Mouse (Mus musculus) megakaryocyte progenitor cell, adult 5-6 weeks (primary cell): ENCODE results near the gene Esr2. TPM values are rescaled to one million over a fixed set of nuclear protein-coding genes. Genes with fewer than 3 reads are reported as not detected.
A peak's percentile ranks its signal among the peaks of the same experiment; 100 is the strongest.
"Not testable (repeated sequence)": the region's sequence is repeated elsewhere in the genome, so short reads cannot be mapped to it uniquely, and the experiment has no call there.

Experiments used
- ATAC-seq: replicated peaks from 2 replicates; pipeline ENCODE4 v1.8.0; 2016; ENCODE audit warnings: mild to moderate bottlenecking, moderate TSS enrichment, inconsistent platforms; ENCODE audit not compliant: poor library complexity
- total RNA-seq, 2 experiments: library from RNA; stranded (forward) in 1 of 2; stranded (reverse) in 1 of 2; fragments of 157-497, 149-512 nt in 1 of 2; fragments of 200-1000 nt in 1 of 2; gene quantifications; 2 replicates each; pipeline versions ENCODE4 v1.2.3 to v1.2.4; 2015 to 2017

The Esr2 gene
- total RNA-seq (2015) (not detected in 2 replicates), total RNA-seq (2017) (not detected in 2 replicates)

GRCm38 (mm10) chr12:76177000-76177863 lies at the start of gene Esr2:
Gene Esr2, minus strand, starts transcription at chr12:76177259.
- ATAC-seq, result peak; percentile 54

- not testable (repeated sequence) for ATAC-seq
Observed at GRCm38 (mm10) chr12:76222104-76222503, 45.0 kb upstream of the Esr2 start.

GRCm38 (mm10) chr12:76216716-76217115 lies 39.7 kb upstream of the Esr2 start:
- ATAC-seq, result no peak

- no peak for ATAC-seq
Observed at GRCm38 (mm10) chr12:76215121-76215520, 38.1 kb upstream of the Esr2 start.

DNA sequence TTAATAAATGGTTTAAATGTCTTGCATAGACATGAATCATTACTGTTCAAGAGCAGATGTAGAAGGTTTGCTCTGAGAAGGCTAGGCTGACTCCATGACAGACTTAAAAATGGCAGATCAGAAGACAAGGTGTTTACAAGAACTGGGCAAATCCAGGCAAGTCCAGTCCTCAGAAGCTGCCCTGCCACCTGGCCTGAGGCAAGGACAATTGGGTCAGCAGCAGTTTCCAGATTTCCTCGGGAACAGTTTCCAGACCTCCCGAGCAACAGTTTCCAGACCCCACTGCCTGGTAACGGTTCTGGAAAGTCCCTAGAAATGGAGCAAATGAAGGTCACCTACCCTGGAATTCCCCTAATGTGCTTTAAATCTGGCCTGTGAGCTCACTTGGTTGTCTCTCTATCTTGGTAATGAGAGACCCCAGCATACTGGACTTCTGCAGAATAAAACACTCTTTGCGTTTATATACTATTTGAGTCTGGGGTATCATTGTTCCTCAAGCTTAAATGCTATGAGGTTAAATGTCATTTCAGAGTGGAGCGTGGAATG lies 32.4 kb upstream of the Esr2 start:
- no peak for ATAC-seq

DNA sequence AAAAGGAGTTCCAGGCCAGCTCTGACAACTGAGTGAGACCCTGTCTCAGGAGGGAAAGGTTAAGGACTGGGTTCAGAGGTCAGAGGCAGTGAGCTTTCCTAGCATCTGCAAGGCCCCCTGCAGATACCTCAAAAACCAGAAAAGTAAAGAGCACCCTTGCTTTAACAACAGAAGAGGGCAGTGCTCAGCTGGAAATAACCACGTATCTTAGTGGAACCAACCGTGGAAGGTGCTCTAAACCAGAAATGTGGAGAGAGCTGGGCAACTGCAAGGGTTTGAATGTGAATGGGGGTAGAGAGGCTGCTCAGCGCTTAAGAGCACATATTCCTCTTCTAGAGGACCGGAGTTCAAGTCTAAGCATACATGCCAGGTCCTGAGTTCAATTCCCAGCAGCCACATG lies 23.3 kb upstream of the Esr2 start:
- no peak for ATAC-seq

DNA sequence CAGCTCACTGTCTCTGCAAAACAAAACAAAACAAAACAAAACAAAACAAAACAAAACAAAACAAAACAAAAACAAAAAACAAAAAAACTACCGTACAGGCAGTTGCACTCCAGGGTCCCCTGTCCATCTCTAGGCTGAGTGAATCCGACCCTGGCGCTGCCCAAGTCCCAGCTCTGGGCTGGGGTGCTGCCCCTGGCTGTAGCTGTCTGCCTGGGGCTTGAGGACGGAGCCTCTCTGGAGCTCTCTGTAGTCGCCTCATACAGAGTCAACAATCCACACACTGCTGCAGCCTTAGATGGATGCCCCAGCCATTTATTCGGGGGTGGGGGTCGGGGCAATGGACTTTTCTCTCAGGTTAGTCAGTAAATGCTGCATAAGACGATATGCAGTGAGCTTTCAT lies 20.0 kb upstream of the Esr2 start:
- ATAC-seq, result no peak

- peak; percentile 89 for ATAC-seq
Observed at GRCm38 (mm10) chr12:76196709-76197054, 19.6 kb upstream of the Esr2 start.

- peak; percentile 80 for ATAC-seq
Observed at GRCm38 (mm10) chr12:76195912-76196708, 19.1 kb upstream of the Esr2 start.

- 0 out of 2 replicates have a peak, but pooled peaks have one; percentile 20 for ATAC-seq
Observed at GRCm38 (mm10) chr12:76194526-76194925, 17.5 kb upstream of the Esr2 start.

GRCm38 (mm10) chr12:76190940-76191339 lies 13.9 kb upstream of the Esr2 start:
- peak; percentile 95 for ATAC-seq

- peak; percentile 65; the same call in 1 of the 2 replicates for ATAC-seq
Observed at GRCm38 (mm10) chr12:76187849-76188248, 10.8 kb upstream of the Esr2 start.

DNA sequence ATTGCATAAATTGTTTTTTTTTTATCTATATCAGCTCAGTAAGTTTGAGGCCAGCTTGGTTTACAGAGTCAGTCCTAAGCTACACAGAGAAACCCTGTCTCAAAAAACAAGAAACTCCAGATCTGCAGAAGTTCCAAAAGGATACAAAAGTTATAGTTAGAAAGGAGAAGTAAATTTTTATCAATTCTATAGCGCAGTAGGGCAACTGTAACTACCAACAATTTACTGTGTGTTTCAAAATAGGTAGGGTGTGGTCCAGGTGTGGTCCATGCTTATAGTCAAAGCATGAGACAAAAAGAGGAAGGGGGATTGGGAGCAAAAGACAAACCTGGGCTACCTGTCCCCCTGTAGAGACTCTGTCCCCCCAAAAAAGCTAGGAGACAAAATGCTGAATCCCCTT lies 9.4 kb upstream of the Esr2 start:
- no peak for ATAC-seq

- no peak for ATAC-seq
Observed at GRCm38 (mm10) chr12:76185167-76185816, 8.2 kb upstream of the Esr2 start.

DNA sequence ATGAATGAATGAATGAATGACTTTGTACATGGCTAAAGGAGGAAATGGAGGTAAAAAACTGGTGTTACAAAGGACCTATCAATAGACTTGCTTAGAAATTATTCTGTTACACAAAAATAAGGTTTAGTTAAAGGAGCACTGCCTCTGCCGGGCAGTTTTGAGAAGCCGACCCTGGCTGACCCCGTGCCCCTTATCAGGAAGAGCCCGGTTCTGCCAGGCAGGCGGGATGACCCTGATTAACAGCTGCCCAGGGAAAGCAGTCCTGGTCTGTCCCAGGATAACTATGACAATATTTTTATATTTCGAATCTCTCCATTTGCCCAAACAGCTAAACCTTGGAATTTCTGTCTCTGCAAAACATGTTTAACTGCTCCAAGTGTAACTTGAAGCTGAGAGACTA lies 7.2 kb upstream of the Esr2 start:
- ATAC-seq, result no peak

DNA sequence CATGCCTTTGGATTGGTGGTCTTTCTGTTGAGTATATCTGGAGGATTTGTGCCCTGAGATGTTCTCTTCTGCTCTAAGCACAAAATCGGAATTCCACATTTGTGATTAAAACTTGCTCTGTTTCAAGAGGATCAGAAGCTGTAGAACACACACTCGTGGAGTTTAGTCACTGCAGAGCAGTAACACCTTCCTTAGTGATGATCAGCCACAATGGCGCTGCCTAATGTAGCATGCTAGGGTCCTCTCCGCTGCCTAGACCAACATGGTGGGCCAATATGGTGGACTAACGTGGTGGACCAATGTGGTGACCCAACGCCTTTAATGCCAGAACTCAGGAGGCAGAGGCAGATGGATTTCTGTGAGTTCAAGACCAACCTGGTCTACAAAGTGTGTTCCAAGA lies 5.8 kb upstream of the Esr2 start:
- no peak for ATAC-seq

GRCm38 (mm10) chr12:76181471-76181870 lies 4.4 kb upstream of the Esr2 start:
- no peak for ATAC-seq

DNA sequence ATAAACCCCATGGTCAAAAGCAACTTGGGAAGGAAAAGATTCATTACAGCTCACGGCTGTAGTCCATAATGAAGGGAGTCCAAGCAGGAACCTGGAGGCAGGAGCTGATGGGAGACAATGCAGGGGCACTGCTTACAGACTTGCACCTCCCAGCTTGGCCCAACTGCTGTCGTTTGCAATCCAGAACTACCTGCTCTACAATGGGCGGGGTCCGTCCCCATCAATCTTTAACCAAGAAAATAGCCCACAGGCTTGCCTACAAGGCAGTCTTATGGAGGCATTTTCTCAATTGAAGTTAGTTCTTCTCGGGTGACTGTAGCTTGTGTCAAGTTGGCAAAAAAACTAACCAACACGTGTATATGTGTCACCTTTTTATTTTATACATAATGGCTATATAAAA lies 3.4 kb upstream of the Esr2 start:
- no peak for ATAC-seq

GRCm38 (mm10) chr12:76179527-76179926 lies 2.5 kb upstream of the Esr2 start:
- no peak for ATAC-seq

DNA sequence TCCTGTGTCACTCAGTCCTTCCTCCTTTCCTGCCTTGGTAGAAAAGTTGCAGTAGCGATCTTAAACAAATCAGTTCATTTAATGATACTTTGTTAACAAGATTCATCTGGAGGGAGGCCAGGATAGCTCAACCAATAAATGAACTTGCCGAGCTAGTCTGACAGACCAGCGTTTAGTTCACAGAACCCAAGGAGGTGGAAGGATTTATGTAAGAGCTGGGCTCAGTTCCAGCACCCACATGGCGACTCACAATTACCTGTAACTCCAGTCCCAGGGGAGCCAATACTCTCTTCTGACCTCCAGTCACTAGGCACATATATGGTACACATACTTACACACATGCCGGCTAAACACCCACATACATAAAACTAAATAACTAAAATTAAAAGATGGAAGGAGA lies 2.0 kb upstream of the Esr2 start:
- no peak for ATAC-seq

DNA sequence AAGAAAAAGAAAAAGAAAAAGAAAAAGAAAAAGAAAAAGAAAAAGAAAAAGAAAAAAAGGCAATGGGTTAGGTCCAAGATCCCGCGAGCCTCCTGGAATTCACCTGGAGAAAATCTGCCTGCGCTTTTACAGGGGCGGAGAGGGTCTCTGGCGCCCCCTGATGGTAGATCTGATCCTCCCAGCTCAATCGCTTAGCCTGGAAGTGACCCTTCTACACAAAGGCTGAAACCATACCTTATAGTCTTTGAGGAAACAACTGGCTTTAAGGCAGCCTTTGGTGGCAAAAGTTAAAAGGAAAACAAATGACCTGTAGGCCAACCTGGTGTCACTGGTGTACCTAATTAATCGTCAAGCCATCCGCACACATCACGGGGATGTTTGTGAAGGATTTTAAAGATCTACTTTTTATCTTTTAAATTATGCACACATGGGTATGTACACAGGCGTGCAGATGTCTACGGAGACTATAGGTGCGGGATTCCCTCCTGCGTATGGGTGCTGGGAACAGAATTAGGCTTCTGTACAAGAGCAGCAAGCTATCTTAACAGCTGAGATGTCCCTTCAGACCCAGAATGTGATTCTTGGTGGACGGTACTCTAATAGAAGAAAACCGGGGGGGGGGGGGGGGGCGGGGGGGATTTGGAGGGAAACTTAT lies 932 bp upstream of the Esr2 start:
- ATAC-seq, result peak; percentile 86
